Mouse (Mus musculus): Measurements from ENCODE around the gene Mblac1. TPM values are rescaled to one million over a fixed set of nuclear protein-coding genes. Genes with fewer than 3 reads are reported as not detected.
A peak's percentile ranks its signal among the peaks of the same experiment; 100 is the strongest.

Mblac1 gene
- total and polyA plus RNA-seq, 3 experiments: 0.17 to 1.4 (median 0.41) TPM

DNA sequence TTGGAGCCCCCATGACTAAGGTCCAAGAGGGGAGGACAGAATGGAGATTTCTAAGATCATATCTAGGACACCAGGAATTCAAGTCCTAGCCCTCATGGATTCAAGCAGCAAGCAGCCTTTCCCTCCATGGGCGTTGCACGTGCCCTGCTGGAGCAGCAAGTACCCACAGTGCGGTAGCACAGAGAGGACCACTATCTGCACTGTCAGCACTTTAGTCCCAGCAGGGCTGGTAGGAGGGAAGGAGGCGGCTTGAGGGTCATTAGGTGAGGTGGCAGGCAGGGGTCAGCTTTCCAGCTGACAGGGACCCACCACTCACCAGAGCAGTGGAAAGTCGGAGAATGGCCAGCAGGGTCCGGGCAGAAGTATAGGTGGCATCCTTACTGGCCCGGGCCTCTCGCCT is 28.5 kb upstream of the Mblac1 start:
- in situ Hi-C loops (cut with MboI; ENCODE audit: low pct_ligation_motif_present, low pct_unique_long_range_greater_than_20kb, low sequenced_read_pairs): no loop called here
- no peaks in the 10 kb centered on the region for H3K9me3 ChIP-seq (replicated peaks; ENCODE audit: low read length)
- dilution Hi-C loops (cut with MboI; ENCODE audit: extremely low pct_ligation_motif_present, extremely low pct_unique_long_range_greater_than_20kb, low sequenced_read_pairs): no loop called here
- H3K9ac ChIP-seq (ENCODE audit: insufficient read depth, low read depth): no peak overlapping the region
- peaks cover 32% of the 10 kb centered on the region for H3K79me2 ChIP-seq (replicated peaks; ENCODE audit: control insufficient read depth, extremely low read depth, insufficient read depth, poor library complexity, severe bottlenecking)
- H3K4me1 ChIP-seq (ENCODE audit: control insufficient read depth in 1 of 2, insufficient read depth in 2 of 2): peaks cover 3 to 30% of the 10 kb centered on the region in 2 experiments
- no peak overlapping the region for H3K4me2 ChIP-seq (ENCODE audit: insufficient read depth, low read depth, poor library complexity, severe bottlenecking)
- H3K27me3 ChIP-seq (replicated peaks): no peaks in the 10 kb centered on the region
- H3K36me3 ChIP-seq (replicated peaks in 1 of 2; ENCODE audit: control insufficient read depth in 1 of 2, insufficient read depth in 1 of 2, low read length in 1 of 2): peaks cover 73 to 80% of the 10 kb centered on the region in 2 experiments
- H3K4me3 ChIP-seq (replicated peaks in 1 of 3; ENCODE audit: low read depth in 2 of 3, low read length in 2 of 3, poor library complexity in 1 of 3): no peak overlapping the region
- no peak overlapping the region for H3K27ac ChIP-seq (ENCODE audit: insufficient read depth, low read depth)
- no peak for DNase-seq (ENCODE audit: extremely low read depth)
- peak; percentile 30; the same call in 1 of the 2 replicates for TF ChIP-seq ZMIZ1 (IDR thresholded peaks at IDR 0.05; ENCODE audit: low read depth, low read length)
- TF ChIP-seq MAFK (IDR thresholded peaks at IDR 0.05; ENCODE audit: insufficient replicate concordance, low read length): peak; percentile 68; the same call in 1 of the 2 replicates
- TF ChIP-seq EP300 (IDR thresholded peaks at IDR 0.05; ENCODE audit: low read length): no peak

DNA sequence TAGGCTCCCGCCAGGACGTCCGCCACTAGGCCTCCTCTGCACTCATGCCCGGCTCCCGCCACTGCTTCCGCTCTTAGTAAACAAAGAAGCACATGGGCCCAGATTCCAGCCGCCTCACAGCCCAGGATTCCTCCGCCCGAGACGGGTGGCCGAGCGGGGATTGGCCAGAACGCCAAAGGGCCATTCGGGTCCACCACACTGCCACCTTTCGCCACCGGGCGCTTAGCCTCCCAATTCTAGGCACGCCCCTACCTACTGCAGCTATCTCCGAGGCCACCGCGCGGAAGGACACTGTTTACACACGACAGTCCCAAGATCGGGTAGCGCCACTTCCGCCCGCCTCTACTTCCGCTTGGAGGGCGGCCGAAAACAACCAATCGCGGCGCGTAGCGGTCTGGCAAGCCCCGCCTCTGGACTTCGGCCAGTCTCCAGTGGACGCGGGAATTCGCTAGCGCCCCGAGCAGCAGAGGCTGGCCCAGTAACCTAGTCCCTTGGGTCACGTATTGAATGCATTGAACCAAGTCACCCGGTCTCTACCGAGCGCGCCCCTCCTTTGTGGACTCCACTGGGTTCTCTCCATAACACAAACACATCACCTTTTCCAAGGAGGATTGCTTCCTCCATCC is 23.1 kb upstream of the Mblac1 start:
- peaks cover 30% of the 10 kb centered on the region for H3K79me2 ChIP-seq (replicated peaks; ENCODE audit: control insufficient read depth, extremely low read depth, insufficient read depth, poor library complexity, severe bottlenecking)
- peak; percentile 93 for DNase-seq (ENCODE audit: extremely low read depth)
- H3K27me3 ChIP-seq (replicated peaks): no peaks in the 10 kb centered on the region
- in situ Hi-C loops (cut with MboI; ENCODE audit: low pct_ligation_motif_present, low pct_unique_long_range_greater_than_20kb, low sequenced_read_pairs) (no loop called here), dilution Hi-C loops (cut with MboI; ENCODE audit: extremely low pct_ligation_motif_present, extremely low pct_unique_long_range_greater_than_20kb, low sequenced_read_pairs) (no loop called here)
- H3K27ac ChIP-seq (ENCODE audit: insufficient read depth, low read depth): peak overlapping the region; percentile 79
- H3K9ac ChIP-seq (ENCODE audit: insufficient read depth, low read depth): peak overlapping the region; percentile 91
- H3K4me3 ChIP-seq (replicated peaks in 1 of 3; ENCODE audit: low read depth in 2 of 3, low read length in 2 of 3, poor library complexity in 1 of 3): peak overlapping the region; percentile 82 to 98 (median 88)
- H3K9me3 ChIP-seq (replicated peaks; ENCODE audit: low read length): no peaks in the 10 kb centered on the region
- H3K4me1 ChIP-seq (ENCODE audit: control insufficient read depth in 1 of 2, insufficient read depth in 2 of 2): peaks cover 11 to 27% of the 10 kb centered on the region in 2 experiments
- H3K36me3 ChIP-seq (replicated peaks in 1 of 2; ENCODE audit: control insufficient read depth in 1 of 2, insufficient read depth in 1 of 2, low read length in 1 of 2): peaks cover 55 to 66% of the 10 kb centered on the region in 2 experiments
- peak overlapping the region; percentile 44; the same call in 1 of the 2 replicates for H3K4me2 ChIP-seq (ENCODE audit: insufficient read depth, low read depth, poor library complexity, severe bottlenecking)
- peak; percentile 97 for TF ChIP-seq MAX (IDR thresholded peaks at IDR 0.05; ENCODE audit: low read length)
- TF ChIP-seq RCOR1 (conservative IDR thresholded peaks at IDR 0.05; ENCODE audit: low read depth, low read length): no peak
- TF ChIP-seq CHD1 (IDR thresholded peaks at IDR 0.05; ENCODE audit: low read depth, low read length): no peak
- no peak for TF ChIP-seq JUN (IDR thresholded peaks at IDR 0.05; ENCODE audit: insufficient read depth, low read depth, low read length)
- 0 out of 2 replicates have a peak, but pooled peaks have one; percentile 28 for TF ChIP-seq NRF1 (IDR thresholded peaks at IDR 0.05; ENCODE audit: low read depth, low read length)
- TF ChIP-seq SMC3 (IDR thresholded peaks at IDR 0.05; ENCODE audit: low read depth, low read length): no peak
- TF ChIP-seq TCF12 (IDR thresholded peaks at IDR 0.05; ENCODE audit: low read depth, low read length): peak; percentile 17; the same call in 1 of the 2 replicates
- TF ChIP-seq MYC (IDR thresholded peaks at IDR 0.05; ENCODE audit: low read depth, low read length): no peak; the same call in 1 of the 2 replicates
- peak; percentile 34; the same call in 1 of the 2 replicates for TF ChIP-seq MAZ (IDR thresholded peaks at IDR 0.05; ENCODE audit: low read depth, low read length)
- no peak for TF ChIP-seq ZKSCAN1 (IDR thresholded peaks at IDR 0.05; ENCODE audit: borderline replicate concordance, low read depth, low read length)
- peak; percentile 69 for TF ChIP-seq POLR2A (IDR thresholded peaks at IDR 0.05; ENCODE audit: low read depth, low read length)
- TF ChIP-seq RAD21 (IDR thresholded peaks at IDR 0.05; ENCODE audit: low read depth, low read length): no peak
- no peak for TF ChIP-seq ETS1 (conservative IDR thresholded peaks at IDR 0.05; ENCODE audit: low read depth, low read length)
- TF ChIP-seq ZC3H11A (IDR thresholded peaks at IDR 0.05; ENCODE audit: low read depth, low read length): no peak
- TF ChIP-seq ELF1 (IDR thresholded peaks at IDR 0.05; ENCODE audit: low read depth, low read length): peak; percentile 92
- no peak for TF ChIP-seq MAFK (IDR thresholded peaks at IDR 0.05; ENCODE audit: insufficient replicate concordance, low read length)
- TF ChIP-seq HCFC1 (IDR thresholded peaks at IDR 0.05; ENCODE audit: low read depth, low read length): peak; percentile 82
- TF ChIP-seq SIN3A (IDR thresholded peaks at IDR 0.05; ENCODE audit: low read length): peak; percentile 100
- TF ChIP-seq EP300 (IDR thresholded peaks at IDR 0.05; ENCODE audit: low read length): no peak
- peak; percentile 98 for TF ChIP-seq MXI1 (IDR thresholded peaks at IDR 0.05; ENCODE audit: low read depth, low read length)
- TF ChIP-seq TBP (conservative IDR thresholded peaks at IDR 0.05; ENCODE audit: low read depth, low read length): no peak
- TF ChIP-seq POLR2AphosphoS2 (IDR thresholded peaks at IDR 0.05; ENCODE audit: low read depth, low read length): peak; percentile 68; the same call in 1 of the 2 replicates
- no peak for TF ChIP-seq ZNF384 (IDR thresholded peaks at IDR 0.05; ENCODE audit: low read depth, low read length)
- TF ChIP-seq PAX5 (IDR thresholded peaks at IDR 0.05; ENCODE audit: low read length): no peak
- peak; percentile 82 for TF ChIP-seq KAT2A (IDR thresholded peaks at IDR 0.05; ENCODE audit: insufficient replicate concordance, low read length)
- TF ChIP-seq CTCF (conservative IDR thresholded peaks at IDR 0.05 in 1 of 2, IDR thresholded peaks at IDR 0.05 in 1 of 2; ENCODE audit: low read depth in 2 of 2, low read length in 2 of 2): no peak
- peak; percentile 73; the same call in 1 of the 2 replicates for TF ChIP-seq E2F4 (IDR thresholded peaks at IDR 0.05; ENCODE audit: insufficient replicate concordance, low read depth, low read length)
- TF ChIP-seq MEF2A (IDR thresholded peaks at IDR 0.05; ENCODE audit: borderline replicate concordance, low read depth, low read length): 0 out of 2 replicates have a peak, but pooled peaks have one; percentile 37
- TF ChIP-seq USF1 (IDR thresholded peaks at IDR 0.05; ENCODE audit: low read depth, low read length): no peak
- TF ChIP-seq JUND (conservative IDR thresholded peaks at IDR 0.05; ENCODE audit: low read depth, low read length): no peak
- no peak for TF ChIP-seq IRF4 (IDR thresholded peaks at IDR 0.05; ENCODE audit: low read depth, low read length)
